Mouse (Mus musculus): ENCODE data around the gene Elovl2. TPM values are rescaled to one million over a fixed set of nuclear protein-coding genes. Genes with fewer than 3 reads are reported as not detected.

The Elovl2 gene
- polyA plus RNA-seq, 1 experiment from 2014 or later = 36.4 TPM

DNA sequence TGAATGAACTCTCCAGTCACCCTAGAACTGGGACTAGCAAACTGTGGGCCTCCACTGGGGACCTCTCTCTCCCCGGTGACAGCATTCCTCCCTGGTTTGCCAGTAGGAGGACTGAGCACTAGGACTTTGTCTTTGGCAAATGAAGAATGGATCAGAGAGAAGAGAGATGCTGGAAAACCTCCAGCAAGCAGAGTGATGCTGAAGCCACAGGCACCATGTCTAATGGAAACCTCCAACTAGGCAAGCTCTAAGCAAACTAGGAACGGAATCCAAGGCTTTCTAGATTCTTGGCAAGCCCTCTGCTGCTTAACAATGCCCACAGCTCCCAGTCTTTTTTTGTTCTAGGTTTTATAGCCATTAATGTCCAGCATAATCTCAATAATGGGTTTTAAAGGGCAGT, 19.3 kb downstream of the Elovl2 start:
- H3K36me3 ChIP-seq = no peaks in the 10 kb centered on the region
- H3K4me1 ChIP-seq (replicated peaks) = peaks cover 28% of the 10 kb centered on the region
- H3K9me3 ChIP-seq = no peaks in the 10 kb centered on the region
- no peak overlapping the region for H3K4me2 ChIP-seq
- 69% methylated on average over 2 of the region's 2 CpGs for WGBS
- no peak for ATAC-seq (ENCODE audit: low read depth)
- H3K27ac ChIP-seq (replicated peaks) = no peak overlapping the region
- H3K4me3 ChIP-seq = no peak overlapping the region
- H3K27me3 ChIP-seq = no peaks in the 10 kb centered on the region
- H3K9ac ChIP-seq = no peak overlapping the region

- peaks cover 33% of the 10 kb centered on the region for H3K36me3 ChIP-seq
- H3K27me3 ChIP-seq = no peaks in the 10 kb centered on the region
- no peaks in the 10 kb centered on the region for H3K9me3 ChIP-seq
- H3K4me2 ChIP-seq = no peak overlapping the region
- H3K9ac ChIP-seq = no peak overlapping the region
- 74% methylated on average over 3 of the region's 3 CpGs for WGBS
- H3K4me3 ChIP-seq = no peak overlapping the region
- ATAC-seq (ENCODE audit: low read depth) = no peak
- H3K4me1 ChIP-seq (replicated peaks) = no peaks in the 10 kb centered on the region
- no peak overlapping the region for H3K27ac ChIP-seq (replicated peaks)
Measured at GRCm38 (mm10) chr13:41195640-41196333, 24.4 kb downstream of the Elovl2 start.

DNA sequence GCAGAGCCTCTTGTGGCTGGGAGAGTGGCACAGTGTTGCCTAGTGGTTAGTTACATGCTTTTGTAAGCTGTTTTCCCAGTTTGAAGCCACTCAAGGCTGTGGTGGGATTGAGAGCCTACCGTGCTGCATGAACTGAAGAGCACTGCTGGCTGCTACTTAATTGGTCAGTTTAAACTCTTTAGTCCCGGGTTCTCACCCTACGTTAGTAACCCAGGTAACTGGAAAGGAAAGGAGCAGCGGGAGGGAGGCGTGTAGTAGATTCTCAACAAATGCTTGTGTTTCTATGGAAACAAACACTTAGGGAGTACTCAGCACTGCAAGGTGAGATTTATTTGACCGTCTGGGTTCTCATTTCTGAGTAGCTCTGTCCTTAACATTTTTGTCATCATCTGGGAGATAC, 32.3 kb downstream of the Elovl2 start:
- ATAC-seq (ENCODE audit: low read depth) = no peak
- Histone ChIP-seq H3K4me1 (replicated peaks) (no peaks in the 10 kb centered on the region), H3K9ac (no peak overlapping the region), H3K9me3 (no peaks in the 10 kb centered on the region), H3K27ac (replicated peaks) (no peak overlapping the region), H3K36me3 (peaks cover 74% of the 10 kb centered on the region), H3K4me2 (no peak overlapping the region), H3K4me3 (no peak overlapping the region), H3K27me3 (no peaks in the 10 kb centered on the region)
- 68% methylated on average over 6 of the region's 6 CpGs for WGBS

DNA sequence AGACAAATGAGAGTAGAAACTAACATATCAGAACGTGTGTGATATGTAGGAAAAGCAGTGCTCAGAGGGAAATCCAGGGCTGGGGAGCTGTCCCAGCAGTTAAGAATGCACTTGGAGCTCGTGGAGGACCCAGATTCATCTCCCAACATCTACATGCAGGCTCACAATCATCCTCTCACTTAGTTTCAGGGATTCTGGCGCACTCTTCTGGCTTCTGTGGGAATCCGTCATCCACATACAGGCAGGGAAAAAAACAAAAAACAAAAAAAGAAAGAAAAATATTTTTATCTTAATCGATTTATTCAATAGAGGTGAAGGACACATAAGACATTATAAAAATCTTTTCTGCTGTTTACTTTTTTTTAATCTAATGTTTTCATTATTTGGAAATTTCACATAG, 61.8 kb downstream of the Elovl2 start:
- WGBS = 71% methylated on average over 5 of the region's 5 CpGs
- no peak for ATAC-seq (ENCODE audit: low read depth)

DNA sequence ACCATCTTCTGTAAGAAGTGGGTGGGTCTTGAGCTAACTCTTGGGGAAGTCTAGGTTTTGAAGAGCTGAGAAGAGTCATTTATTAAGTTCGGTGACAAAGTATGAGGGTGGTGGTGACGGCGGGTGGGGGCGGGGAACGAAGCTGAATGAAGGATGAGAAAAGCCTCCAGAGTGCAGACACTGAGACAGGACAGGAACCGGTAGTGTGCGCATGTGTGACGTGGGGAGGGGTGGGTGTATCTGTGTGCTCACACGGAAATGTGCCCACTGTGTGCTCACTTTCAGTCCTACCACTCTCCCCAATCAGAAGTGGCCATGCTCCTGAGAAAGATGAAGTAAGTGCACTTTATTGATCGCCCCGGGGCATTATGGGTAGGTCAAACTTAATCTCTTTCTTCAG, 67.1 kb downstream of the Elovl2 start:
- no peaks in the 10 kb centered on the region for H3K36me3 ChIP-seq
- no peak overlapping the region for H3K27ac ChIP-seq (replicated peaks)
- no peak overlapping the region for H3K4me2 ChIP-seq
- H3K27me3 ChIP-seq = no peaks in the 10 kb centered on the region
- WGBS = 87% methylated on average over 11 of the region's 11 CpGs
- ATAC-seq (ENCODE audit: low read depth) = no peak
- no peaks in the 10 kb centered on the region for H3K9me3 ChIP-seq
- no peak overlapping the region for H3K9ac ChIP-seq
- no peak overlapping the region for H3K4me3 ChIP-seq
- H3K4me1 ChIP-seq (replicated peaks) = no peaks in the 10 kb centered on the region

More for the DNA sequence above, 61.8 kb downstream of the Elovl2 start:
- Histone ChIP-seq H3K9me3 (no peaks in the 10 kb centered on the region), H3K4me1 (replicated peaks) (no peaks in the 10 kb centered on the region), H3K9ac (no peak overlapping the region), H3K4me2 (no peak overlapping the region), H3K36me3 (no peaks in the 10 kb centered on the region), H3K27me3 (no peaks in the 10 kb centered on the region), H3K4me3 (no peak overlapping the region), H3K27ac (replicated peaks) (no peak overlapping the region)

- no peak overlapping the region for H3K27ac ChIP-seq (replicated peaks)
- no peak overlapping the region for H3K4me2 ChIP-seq
- H3K9ac ChIP-seq = no peak overlapping the region
- H3K27me3 ChIP-seq = no peaks in the 10 kb centered on the region
- H3K36me3 ChIP-seq = no peaks in the 10 kb centered on the region
- WGBS = 79% methylated on average over 10 of the region's 10 CpGs
- no peaks in the 10 kb centered on the region for H3K4me1 ChIP-seq (replicated peaks)
- H3K4me3 ChIP-seq = no peak overlapping the region
- H3K9me3 ChIP-seq = no peaks in the 10 kb centered on the region
- ATAC-seq (ENCODE audit: low read depth) = no peak
Measured at GRCm38 (mm10) chr13:41146271-41146670, 73.9 kb downstream of the Elovl2 start.

GRCm38 (mm10) chr13:41145433-41145970, 74.7 kb downstream of the Elovl2 start:
- Histone ChIP-seq H3K27me3 (no peaks in the 10 kb centered on the region), H3K27ac (replicated peaks) (no peak overlapping the region), H3K9ac (no peak overlapping the region), H3K4me3 (no peak overlapping the region), H3K36me3 (no peaks in the 10 kb centered on the region), H3K9me3 (no peaks in the 10 kb centered on the region), H3K4me1 (replicated peaks) (no peaks in the 10 kb centered on the region), H3K4me2 (no peak overlapping the region)
- ATAC-seq (ENCODE audit: low read depth) = no peak
- WGBS = 59% methylated on average over 6 of the region's 6 CpGs

DNA sequence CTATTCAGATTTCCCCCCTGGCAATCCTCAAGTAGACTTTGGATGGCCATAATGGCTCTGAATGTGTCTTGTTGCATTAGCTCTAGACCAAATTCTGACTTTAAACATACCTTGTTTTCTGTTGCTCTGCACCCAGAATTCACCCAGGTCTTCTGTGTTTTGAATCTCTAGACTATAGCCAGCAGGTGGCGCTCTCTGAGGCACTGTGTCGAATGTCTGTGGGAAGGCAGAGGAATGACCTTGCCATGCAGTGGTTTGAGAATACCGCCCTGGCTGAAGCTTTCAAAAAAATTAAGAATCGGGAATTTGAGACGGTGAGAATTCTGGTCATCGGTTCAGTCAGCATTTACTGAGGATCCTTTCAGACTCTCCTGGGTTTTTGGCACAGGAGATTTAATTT, 85.3 kb downstream of the Elovl2 start:
- H3K9ac ChIP-seq = no peak overlapping the region
- H3K9me3 ChIP-seq = no peaks in the 10 kb centered on the region
- no peak for ATAC-seq (ENCODE audit: low read depth)
- H3K27me3 ChIP-seq = no peaks in the 10 kb centered on the region
- H3K4me1 ChIP-seq (replicated peaks) = no peaks in the 10 kb centered on the region
- H3K4me2 ChIP-seq = no peak overlapping the region
- 8% methylated on average over 6 of the region's 6 CpGs for WGBS
- no peaks in the 10 kb centered on the region for H3K36me3 ChIP-seq
- H3K27ac ChIP-seq (replicated peaks) = no peak overlapping the region
- no peak overlapping the region for H3K4me3 ChIP-seq

Other genes starting within 250 kb of the Elovl2 start
- 56.8 and 64.7 TPM in 2 replicates for gene Pak1ip1, start 219.4 kb downstream of the Elovl2 start, polyA plus RNA-seq (2015; fragmentation: Nextera tagmentation; extraction: Ambion mirVana)
- 147 TPM in 2 replicates for gene Tmem14c, start 204.1 kb downstream of the Elovl2 start, polyA plus RNA-seq (2015; fragmentation: Nextera tagmentation; extraction: Ambion mirVana)
- 0.25 and 0.84 TPM in 2 replicates for gene Mak, start 140.7 kb downstream of the Elovl2 start, polyA plus RNA-seq (2015; fragmentation: Nextera tagmentation; extraction: Ambion mirVana)
- not detected in 2 replicates for gene Gcm2, start 109.4 kb downstream of the Elovl2 start, polyA plus RNA-seq (2015; fragmentation: Nextera tagmentation; extraction: Ambion mirVana)
- gene Sycp2l, start 106.1 kb downstream of the Elovl2 start, polyA plus RNA-seq (2015; fragmentation: Nextera tagmentation; extraction: Ambion mirVana) = not detected in 2 replicates
- 22.4 and 22.7 TPM in 2 replicates for gene Smim13, start 29.4 kb upstream of the Elovl2 start, polyA plus RNA-seq (2015; fragmentation: Nextera tagmentation; extraction: Ambion mirVana)
- gene Gm17364, start 53.6 kb upstream of the Elovl2 start, polyA plus RNA-seq (2015; fragmentation: Nextera tagmentation; extraction: Ambion mirVana) = not detected in 2 replicates

Measured in neural tube, embryonic 13.5 days (tissue).